Mouse (Mus musculus): ENCODE results near the gene Ccdc28a. TPM values are rescaled to one million over a fixed set of nuclear protein-coding genes. Genes with fewer than 3 reads are reported as not detected.

Ccdc28a gene
- polyA plus RNA-seq, 1 experiment from 2014 or later = 8.2 TPM

DNA sequence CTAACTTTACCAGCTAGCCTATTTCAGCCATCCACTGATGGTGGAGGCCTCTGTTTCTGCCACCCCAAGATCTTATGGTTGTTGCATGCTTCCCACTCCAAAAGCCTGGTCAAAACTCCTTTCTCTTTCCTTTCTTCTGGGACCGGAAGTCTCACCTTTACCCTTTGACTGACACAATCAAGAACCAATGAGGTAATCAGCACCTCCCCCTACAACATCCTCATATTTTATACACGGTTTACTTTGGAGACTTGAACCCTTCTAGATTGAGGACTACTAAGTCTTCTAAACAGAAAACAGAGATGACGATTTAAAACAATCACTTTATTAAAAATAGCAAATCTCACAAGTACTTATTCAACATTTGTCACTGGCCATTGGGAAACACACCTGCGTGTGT is 21.4 kb downstream of the Ccdc28a start:
- Histone ChIP-seq H3K9ac (no peak overlapping the region), H3K36me3 (no peaks in the 10 kb centered on the region), H3K4me3 (no peak overlapping the region), H3K4me2 (replicated peaks) (no peak overlapping the region), H3K9me3 (replicated peaks) (no peaks in the 10 kb centered on the region), H3K27me3 (no peaks in the 10 kb centered on the region), H3K4me1 (0 out of 2 replicates have a peak, but pooled peaks cover 4% of the 10 kb centered on the region), H3K27ac (no peak overlapping the region)
- ATAC-seq (ENCODE audit: low FRiP score) = no peak
- WGBS = 81% methylated on average over 4 of the region's 4 CpGs

DNA sequence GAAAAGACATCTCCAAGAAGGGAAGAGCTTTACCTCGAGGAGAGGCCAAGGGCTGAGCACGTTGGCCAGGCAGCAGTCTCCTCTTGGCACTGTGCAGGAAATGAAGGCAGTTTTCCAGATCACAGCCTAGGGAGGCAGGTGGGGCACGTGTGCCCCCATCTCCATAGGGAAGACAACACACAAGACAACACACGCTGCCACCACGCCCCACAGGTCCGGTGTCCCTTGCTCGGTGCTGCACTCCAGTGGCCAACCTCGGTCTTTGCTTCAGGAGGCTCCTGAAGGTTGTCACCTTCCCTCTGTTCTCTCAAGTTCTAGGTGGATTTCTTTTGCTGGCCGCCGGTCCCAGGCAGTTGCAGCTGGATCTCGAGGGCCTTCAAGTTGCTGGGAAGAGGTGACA is 24.1 kb downstream of the Ccdc28a start, which contains the start of gene Ect2l:
TSS of gene Ect2l (minus strand) at position 165 of the 400 bp plus-strand sequence.
- ATAC-seq (ENCODE audit: low FRiP score) = peak; percentile 56; the same call in 1 of the 2 replicates
- H3K4me2 ChIP-seq (replicated peaks) = peak within 1 kb of the TSS; percentile 33
- 11% methylated on average over 11 of the region's 11 CpGs for WGBS

DNA sequence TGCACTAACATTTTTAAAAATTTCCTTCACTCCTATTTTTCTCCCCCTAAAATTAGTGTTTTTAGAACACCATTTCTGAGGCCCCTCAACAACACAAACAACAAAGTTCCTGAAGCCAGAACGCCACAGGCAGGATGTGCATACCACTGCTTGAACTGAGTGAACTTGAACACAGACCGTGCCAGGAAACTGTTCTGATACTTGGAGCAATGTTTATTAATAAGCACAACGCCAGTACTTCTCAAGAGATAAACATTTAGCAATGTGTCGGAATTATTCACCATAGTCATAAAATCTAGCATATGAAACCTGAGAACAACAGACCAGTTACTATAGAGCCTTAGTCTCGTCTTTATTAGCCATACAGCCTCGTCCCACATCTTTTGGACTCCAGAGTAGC is 24.7 kb downstream of the Ccdc28a start:
- ATAC-seq (ENCODE audit: low FRiP score) = no peak
- H3K4me2 ChIP-seq (replicated peaks) = no peak overlapping the region
- H3K9me3 ChIP-seq (replicated peaks) = no peaks in the 10 kb centered on the region
- no peak overlapping the region for H3K27ac ChIP-seq
- H3K9ac ChIP-seq = no peak overlapping the region
- H3K27me3 ChIP-seq = no peaks in the 10 kb centered on the region
- 0 out of 2 replicates have a peak, but pooled peaks cover 4% of the 10 kb centered on the region for H3K4me1 ChIP-seq
- no peaks in the 10 kb centered on the region for H3K36me3 ChIP-seq
- WGBS = 81% methylated on average over 6 of the region's 6 CpGs
- H3K4me3 ChIP-seq = no peak overlapping the region

More for the DNA sequence above, 24.1 kb downstream of the Ccdc28a start, which contains the start of gene Ect2l:
- Histone ChIP-seq H3K36me3 (no peaks in the 10 kb centered on the region), H3K9me3 (replicated peaks) (no peaks in the 10 kb centered on the region), H3K27ac (no peak within 1 kb of the TSS), H3K4me1 (0 out of 2 replicates have a peak, but pooled peaks cover 4% of the 10 kb centered on the region), H3K9ac (no peak within 1 kb of the TSS), H3K4me3 (no peak within 1 kb of the TSS), H3K27me3 (no peaks in the 10 kb centered on the region)

DNA sequence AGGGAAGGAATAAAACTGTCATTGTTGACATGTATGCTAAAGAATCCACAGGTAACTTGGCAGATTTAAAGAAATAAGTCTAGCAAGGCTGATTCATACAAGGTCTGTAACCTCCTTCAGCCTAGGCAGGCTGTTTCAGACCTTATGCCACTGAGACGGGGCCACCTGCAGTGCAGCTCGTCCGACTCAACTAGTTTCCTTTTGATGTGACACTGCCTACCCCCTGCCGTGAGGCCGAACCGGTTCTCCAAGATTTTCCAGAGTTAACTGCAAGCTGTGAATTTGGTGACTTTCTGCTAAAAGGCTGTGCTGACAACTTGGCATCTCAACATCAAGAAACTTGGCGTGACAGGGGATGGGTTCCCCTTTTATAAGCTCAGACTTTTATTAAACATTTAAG is 30.7 kb downstream of the Ccdc28a start:
- H3K36me3 ChIP-seq = no peaks in the 10 kb centered on the region
- WGBS = 8% methylated on average over 7 of the region's 7 CpGs

DNA sequence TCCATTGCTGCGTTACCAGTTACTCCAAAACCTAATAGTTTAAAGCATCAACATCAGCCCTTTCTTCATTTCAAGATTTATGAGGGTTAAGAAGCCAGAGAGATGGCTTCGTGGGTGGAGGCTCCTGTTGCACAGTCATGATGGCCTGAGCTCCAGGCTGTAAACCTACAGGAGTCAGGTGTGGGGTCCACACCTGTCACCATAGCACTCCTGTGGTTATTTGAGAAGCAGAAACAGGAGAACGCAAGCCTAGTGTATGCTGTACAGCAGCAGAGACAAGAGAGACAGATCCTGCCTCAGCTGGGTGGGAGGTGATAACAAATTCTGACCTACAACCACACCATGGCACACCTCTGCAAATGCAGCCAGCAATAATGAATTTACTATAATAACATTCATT is 32.4 kb downstream of the Ccdc28a start:
- 86% methylated on average over 3 of the region's 3 CpGs for whole genome bisulfite sequencing
- Histone ChIP-seq H3K4me1 (peaks cover 5% of the 10 kb centered on the region; the same call in 1 of the 2 replicates), H3K27me3 (no peaks in the 10 kb centered on the region), H3K4me3 (no peak overlapping the region), H3K9ac (no peak overlapping the region), H3K27ac (no peak overlapping the region), H3K4me2 (replicated peaks) (no peak overlapping the region), H3K9me3 (replicated peaks) (no peaks in the 10 kb centered on the region), H3K36me3 (no peaks in the 10 kb centered on the region)
- no peak for ATAC-seq (ENCODE audit: low FRiP score)

More for the DNA sequence above, 30.7 kb downstream of the Ccdc28a start:
- no peaks in the 10 kb centered on the region for H3K27me3 ChIP-seq
- H3K4me1 ChIP-seq = peaks cover 5% of the 10 kb centered on the region; the same call in 1 of the 2 replicates
- H3K4me3 ChIP-seq = no peak overlapping the region
- no peak overlapping the region for H3K4me2 ChIP-seq (replicated peaks)
- ATAC-seq (ENCODE audit: low FRiP score) = no peak
- no peak overlapping the region for H3K9ac ChIP-seq
- H3K9me3 ChIP-seq (replicated peaks) = no peaks in the 10 kb centered on the region
- H3K27ac ChIP-seq = no peak overlapping the region

DNA sequence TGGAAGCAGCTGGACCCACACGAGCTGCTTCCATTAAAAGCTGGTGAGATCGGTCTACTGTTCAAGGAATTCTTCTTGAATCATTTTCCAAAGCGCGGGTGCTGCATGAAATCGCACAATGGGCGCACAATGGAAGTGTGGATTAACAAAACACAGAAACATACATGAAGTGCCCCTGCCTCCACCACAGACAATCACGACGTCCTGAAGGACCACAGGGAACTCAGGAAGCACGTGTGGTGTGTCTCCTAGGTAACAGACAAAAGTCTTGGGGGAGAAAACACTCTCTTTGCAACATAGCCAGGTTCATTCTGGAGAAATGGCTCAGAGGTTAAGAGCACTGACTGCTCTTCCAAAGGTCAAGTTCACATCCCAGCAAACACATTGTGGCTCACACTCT is 34.1 kb downstream of the Ccdc28a start:
- Histone ChIP-seq H3K9ac (no peak overlapping the region), H3K4me1 (peaks cover 5% of the 10 kb centered on the region; the same call in 1 of the 2 replicates)

DNA sequence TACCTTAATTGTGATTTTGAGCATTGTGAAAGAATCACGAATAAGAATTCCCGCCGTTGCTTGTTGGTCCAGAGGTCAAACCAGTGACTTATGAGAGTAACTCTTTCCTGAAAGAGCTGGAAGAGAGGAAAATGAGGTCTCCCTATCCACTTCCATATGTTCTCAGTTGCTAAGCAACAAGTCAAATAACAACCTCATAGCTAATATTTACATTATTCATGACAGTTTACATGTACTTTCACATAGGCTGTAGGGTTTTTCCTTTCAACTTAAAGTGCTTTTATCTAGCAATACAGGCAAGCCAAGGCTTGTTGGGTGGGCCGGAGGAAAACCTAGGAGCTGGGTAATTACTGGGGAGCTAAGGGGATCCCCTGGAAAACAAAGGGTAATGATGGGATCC is 34.9 kb downstream of the Ccdc28a start:
- H3K4me2 ChIP-seq (replicated peaks) = no peak overlapping the region
- no peaks in the 10 kb centered on the region for H3K9me3 ChIP-seq (replicated peaks)

More for the DNA sequence above, 34.1 kb downstream of the Ccdc28a start:
- ATAC-seq (ENCODE audit: low FRiP score) = no peak
- Histone ChIP-seq H3K36me3 (no peaks in the 10 kb centered on the region), H3K27ac (no peak overlapping the region), H3K4me2 (replicated peaks) (no peak overlapping the region), H3K4me3 (no peak overlapping the region), H3K27me3 (no peaks in the 10 kb centered on the region), H3K9me3 (replicated peaks) (no peaks in the 10 kb centered on the region)
- WGBS = 57% methylated on average over 9 of the region's 9 CpGs

DNA sequence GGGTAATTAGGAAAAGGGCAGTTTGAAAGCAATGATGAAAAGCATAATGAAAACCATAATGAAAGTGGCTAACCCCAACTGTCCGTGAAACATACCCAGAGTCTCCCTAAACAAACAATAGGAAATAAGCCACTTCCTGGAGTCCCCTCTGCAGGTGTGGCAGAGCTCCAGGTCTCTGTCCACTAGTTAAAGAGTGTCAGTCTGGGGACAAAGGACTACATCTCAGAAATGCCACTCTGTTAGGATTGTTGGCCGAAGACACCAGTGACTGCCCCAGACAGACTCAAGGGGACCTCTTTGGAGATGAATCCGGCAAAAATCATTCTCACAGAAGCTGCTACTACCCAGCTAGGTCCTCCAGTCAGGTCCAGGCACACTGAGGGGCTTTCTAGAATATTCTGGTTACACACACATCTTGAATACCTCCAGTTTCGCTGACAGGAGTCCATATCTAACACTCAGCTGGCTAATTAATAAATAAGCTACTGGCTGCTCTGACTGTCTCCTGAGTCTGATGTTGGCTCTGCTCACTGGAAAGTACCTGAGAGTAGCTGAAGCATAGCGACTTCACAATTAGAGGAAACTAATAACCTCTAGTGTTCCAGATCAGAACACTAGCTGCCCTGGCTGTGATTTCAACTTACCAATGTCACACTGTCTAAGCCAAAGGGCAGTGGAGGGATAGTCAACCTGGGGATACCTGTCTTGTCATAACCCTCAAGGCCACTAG is 36.3 kb downstream of the Ccdc28a start:
- Histone ChIP-seq H3K27me3 (no peaks in the 10 kb centered on the region), H3K4me2 (replicated peaks) (no peak overlapping the region), H3K9ac (no peak overlapping the region), H3K4me3 (no peak overlapping the region), H3K9me3 (replicated peaks) (no peaks in the 10 kb centered on the region), H3K27ac (no peak overlapping the region), H3K4me1 (peaks cover 5% of the 10 kb centered on the region; the same call in 1 of the 2 replicates), H3K36me3 (no peaks in the 10 kb centered on the region)
- ATAC-seq (ENCODE audit: low FRiP score) = no peak
- WGBS = 86% methylated on average over 5 of the region's 5 CpGs

More for the DNA sequence above, 34.9 kb downstream of the Ccdc28a start:
- ATAC-seq (ENCODE audit: low FRiP score) = no peak
- WGBS = 74% methylated on average over 4 of the region's 4 CpGs
- H3K4me3 ChIP-seq = no peak overlapping the region
- peaks cover 5% of the 10 kb centered on the region; the same call in 1 of the 2 replicates for H3K4me1 ChIP-seq
- H3K9ac ChIP-seq = no peak overlapping the region
- no peaks in the 10 kb centered on the region for H3K36me3 ChIP-seq
- no peak overlapping the region for H3K27ac ChIP-seq
- no peaks in the 10 kb centered on the region for H3K27me3 ChIP-seq

DNA sequence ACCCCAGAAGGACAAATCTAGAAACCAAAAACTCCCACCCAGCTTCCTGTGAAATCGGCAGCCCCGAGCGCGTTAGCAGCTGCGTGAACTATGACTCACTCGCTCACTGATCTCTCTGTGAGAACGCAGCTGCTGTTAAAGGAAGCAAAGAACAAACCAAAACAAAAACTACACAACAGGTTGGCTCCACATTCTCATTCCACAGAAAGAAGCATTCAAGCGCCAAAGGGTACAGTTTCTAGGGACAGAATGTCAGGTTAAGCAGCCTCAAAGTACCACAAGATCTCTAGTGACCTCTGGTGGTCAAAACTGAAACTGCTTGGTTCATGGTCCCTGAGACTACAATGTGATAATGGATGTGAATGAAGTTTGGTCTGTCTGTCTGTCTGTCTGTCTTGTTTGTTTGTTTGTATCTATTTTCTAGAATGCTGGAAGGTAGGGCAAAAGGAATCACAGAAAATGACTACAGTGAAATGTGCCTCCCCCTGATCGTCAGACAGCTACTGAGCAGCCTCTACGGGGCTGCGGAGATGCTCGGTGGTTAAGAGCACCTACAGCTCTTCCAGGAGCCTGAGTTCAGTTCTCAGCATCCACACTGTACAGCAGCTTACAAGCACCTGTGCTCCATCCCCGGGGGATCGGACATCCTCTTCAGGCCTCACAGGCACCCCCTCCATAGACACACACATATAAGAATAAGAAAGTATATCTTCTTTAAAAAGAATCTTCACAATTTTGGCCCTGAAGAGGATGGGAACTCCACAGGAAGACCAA is 37.4 kb downstream of the Ccdc28a start:
- Histone ChIP-seq H3K4me2 (replicated peaks) (peak overlapping the region; percentile 38), H3K9me3 (replicated peaks) (no peaks in the 10 kb centered on the region), H3K27me3 (no peaks in the 10 kb centered on the region), H3K27ac (no peak overlapping the region), H3K4me3 (0 out of 2 replicates have a peak overlapping the region, but pooled peaks have one; percentile 16), H3K36me3 (no peaks in the 10 kb centered on the region), H3K9ac (no peak overlapping the region), H3K4me1 (peaks cover 5% of the 10 kb centered on the region; the same call in 1 of the 2 replicates)
- 0 out of 2 replicates have a peak, but pooled peaks have one; percentile 55 for ATAC-seq (ENCODE audit: low FRiP score)
- 58% methylated on average over 14 of the region's 14 CpGs for WGBS

DNA sequence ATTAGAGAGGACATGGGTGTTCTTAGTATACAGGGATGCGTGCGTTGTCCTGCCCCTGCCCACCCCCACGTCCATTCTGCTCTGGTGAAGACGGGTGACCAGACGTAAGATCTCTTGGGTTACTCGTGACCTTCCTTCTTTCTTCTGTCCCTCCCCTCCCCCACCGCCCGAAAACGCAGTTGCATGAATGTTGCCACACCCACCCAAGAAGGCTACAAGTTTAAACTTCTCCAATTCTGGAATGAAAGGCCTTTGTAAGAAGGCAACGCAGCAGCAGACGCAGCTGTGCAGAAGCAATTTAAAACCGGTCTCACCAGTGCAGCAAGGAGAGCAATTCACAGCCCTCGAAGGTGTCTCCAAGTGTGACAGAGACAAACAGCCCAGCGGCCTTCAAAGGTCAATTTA is 40.1 kb downstream of the Ccdc28a start:
- no peaks in the 10 kb centered on the region for H3K9me3 ChIP-seq (replicated peaks)
- H3K36me3 ChIP-seq = no peaks in the 10 kb centered on the region
- no peak for ATAC-seq (ENCODE audit: low FRiP score)
- H3K27ac ChIP-seq = no peak overlapping the region
- H3K4me3 ChIP-seq = no peak overlapping the region
- H3K4me2 ChIP-seq (replicated peaks) = no peak overlapping the region
- H3K27me3 ChIP-seq = no peaks in the 10 kb centered on the region
- whole genome bisulfite sequencing = 56% methylated on average over 14 of the region's 14 CpGs
- H3K4me1 ChIP-seq = no peaks in the 10 kb centered on the region
- no peak overlapping the region for H3K9ac ChIP-seq

DNA sequence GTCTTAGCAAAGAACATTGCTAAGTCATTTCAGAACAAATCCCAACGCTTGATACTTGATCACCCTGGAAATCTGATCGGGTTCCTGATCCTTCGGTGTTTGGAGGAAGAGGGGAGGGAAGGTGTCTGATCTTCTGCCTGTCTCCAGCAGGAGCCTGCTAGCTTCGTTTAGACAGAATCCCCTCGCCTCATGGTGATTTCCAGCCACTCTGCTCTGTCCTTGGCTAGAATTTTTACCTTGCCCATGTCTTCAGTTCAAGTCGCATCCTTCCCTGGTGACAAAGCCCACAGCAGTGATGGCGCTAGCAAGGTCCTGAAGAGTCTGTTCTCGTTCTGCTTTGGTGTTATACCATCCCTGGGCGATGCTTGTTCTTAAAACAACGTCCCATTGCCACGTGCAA is 40.6 kb downstream of the Ccdc28a start:
- H3K4me2 ChIP-seq (replicated peaks) = no peak overlapping the region
- ATAC-seq (ENCODE audit: low FRiP score) = no peak
- no peaks in the 10 kb centered on the region for H3K27me3 ChIP-seq
- no peak overlapping the region for H3K9ac ChIP-seq
- no peaks in the 10 kb centered on the region for H3K9me3 ChIP-seq (replicated peaks)
- no peaks in the 10 kb centered on the region for H3K36me3 ChIP-seq
- no peaks in the 10 kb centered on the region for H3K4me1 ChIP-seq
- no peak overlapping the region for H3K4me3 ChIP-seq
- no peak overlapping the region for H3K27ac ChIP-seq
- WGBS = 80% methylated on average over 11 of the region's 11 CpGs

DNA sequence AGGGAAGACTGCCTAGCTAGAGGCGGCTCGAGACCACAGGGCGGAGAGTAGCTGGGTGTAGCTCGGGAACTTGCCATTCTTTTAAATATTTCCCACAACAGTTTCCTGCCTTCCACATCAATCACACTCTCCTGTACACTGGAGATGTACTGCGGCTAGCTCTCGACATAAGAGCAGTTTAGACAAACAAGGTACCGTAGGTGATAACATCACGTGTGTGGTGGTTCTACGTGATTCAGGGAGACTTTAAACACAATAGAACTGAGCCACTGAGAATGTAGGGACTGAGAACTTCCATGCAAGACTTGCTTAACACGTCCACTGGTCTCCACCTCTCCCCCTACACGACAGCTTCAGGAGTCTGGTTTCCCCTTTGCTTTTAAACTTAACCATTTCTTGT is 41.6 kb downstream of the Ccdc28a start:
- no peak for ATAC-seq (ENCODE audit: low FRiP score)
- 84% methylated on average over 11 of the region's 11 CpGs for WGBS
- no peak overlapping the region for H3K4me3 ChIP-seq
- H3K9ac ChIP-seq = no peak overlapping the region
- H3K27me3 ChIP-seq = no peaks in the 10 kb centered on the region
- no peaks in the 10 kb centered on the region for H3K9me3 ChIP-seq (replicated peaks)
- H3K36me3 ChIP-seq = no peaks in the 10 kb centered on the region
- no peak overlapping the region for H3K27ac ChIP-seq
- H3K4me1 ChIP-seq = no peaks in the 10 kb centered on the region
- no peak overlapping the region for H3K4me2 ChIP-seq (replicated peaks)

All from hindbrain, embryonic 12.5 days (tissue).